In genomic region chr1:43091306-43092055, GRCm38 (mm10) we compare ENCODE assay signal across 7 mouse cellular contexts. TPM values are rescaled to one million over a fixed set of nuclear protein-coding genes. Genes with fewer than 3 reads are reported as not detected.
DNase-seq lines count a peak whose midpoint lies in the region; ATAC-seq lines count a peak whose summit lies in the region.

No protein-coding gene starts in this region.

- no peaks in the 10 kb centered on the region for H3K27me3 ChIP-seq in embryonic facial prominence, embryonic 11.5 days (ENCODE audit: control insufficient read depth, insufficient read depth, low read length)
- no peaks in the 10 kb centered on the region for H3K27me3 ChIP-seq in hindbrain, embryonic 10.5 days (ENCODE audit: insufficient read depth, poor library complexity, severe bottlenecking)
- H3K27me3 ChIP-seq in megakaryocyte, embryonic 14.5 days (replicated peaks): no peaks in the 10 kb centered on the region

- peak; percentile 8 for DNase-seq in urinary bladder, postnatal 25 days (ENCODE audit: low spot score)
- no peak for DNase-seq in urinary bladder, postnatal 14 days (ENCODE audit: low spot score)
- DNase-seq in embryonic facial prominence, embryonic 11.5 days (ENCODE audit: low spot score): no peak
- peak; percentile 23 for DNase-seq in hindbrain, embryonic 10.5 days (ENCODE audit: low spot score)
- DNase-seq in cerebellum, postnatal 4 days (ENCODE audit: low spot score in 2 of 2): no peak
- DNase-seq in right cerebral cortex, adult 18-20 months: no peak

- no peaks in the 10 kb centered on the region for H3K9me3 ChIP-seq in embryonic facial prominence, embryonic 11.5 days (replicated peaks; ENCODE audit: control insufficient read depth, low read length)
- H3K9me3 ChIP-seq in hindbrain, embryonic 10.5 days: no peaks in the 10 kb centered on the region
- no peaks in the 10 kb centered on the region for H3K9me3 ChIP-seq in megakaryocyte, embryonic 14.5 days

- peak overlapping the region; percentile 77 for H3K4me2 ChIP-seq in embryonic facial prominence, embryonic 11.5 days (ENCODE audit: low read depth, low read length)

- H3K27ac ChIP-seq in embryonic facial prominence, embryonic 11.5 days (replicated peaks; ENCODE audit: low read depth, low read length): no peak overlapping the region
- H3K27ac ChIP-seq in hindbrain, embryonic 10.5 days: peak overlapping the region; percentile 93

- H3K36me3 ChIP-seq in embryonic facial prominence, embryonic 11.5 days (replicated peaks; ENCODE audit: control insufficient read depth, insufficient read depth, low read depth, low read length): no peaks in the 10 kb centered on the region
- H3K36me3 ChIP-seq in hindbrain, embryonic 10.5 days: peaks cover 4% of the 10 kb centered on the region
- H3K36me3 ChIP-seq in megakaryocyte, embryonic 14.5 days (replicated peaks; ENCODE audit: low read length): peaks cover 26% of the 10 kb centered on the region

- peak overlapping the region; percentile 68 for H3K4me3 ChIP-seq in embryonic facial prominence, embryonic 11.5 days (ENCODE audit: low read depth, low read length)
- H3K4me3 ChIP-seq in hindbrain, embryonic 10.5 days: peak overlapping the region; percentile 88
- peak overlapping the region; percentile 97 for H3K4me3 ChIP-seq in megakaryocyte, embryonic 14.5 days (replicated peaks)

- 48% methylated on average over 13 of the region's 13 CpGs for WGBS in embryonic facial prominence, embryonic 11.5 days
- WGBS in hindbrain, embryonic 10.5 days: 47% methylated on average over 13 of the region's 13 CpGs

- H3K4me1 ChIP-seq in embryonic facial prominence, embryonic 11.5 days (ENCODE audit: control insufficient read depth, insufficient read depth, low read length): no peaks in the 10 kb centered on the region
- H3K4me1 ChIP-seq in hindbrain, embryonic 10.5 days (replicated peaks): peaks cover 28% of the 10 kb centered on the region
- peaks cover 28% of the 10 kb centered on the region for H3K4me1 ChIP-seq in megakaryocyte, embryonic 14.5 days

- H3K9ac ChIP-seq in embryonic facial prominence, embryonic 11.5 days (replicated peaks; ENCODE audit: low read length): peak overlapping the region; percentile 87

- ATAC-seq in embryonic facial prominence, embryonic 11.5 days (replicated peaks; ENCODE audit: insufficient number of reproducible peaks, low FRiP score, low TSS enrichment, low read depth): peak; percentile 20; the same call in 1 of the 2 replicates

RNA-seq across cellular contexts. Expression of gene Tgfbrap1, which starts 7.0 kb away (rescaled TPM):
- polyA plus RNA-seq in embryonic facial prominence, embryonic 11.5 days (2014; fragmentation: Nextera tagmentation; extraction: Ambion mirVana): 10.6 and 12.1 TPM in 2 replicates
- 14.4 and 16.3 TPM in 2 replicates for polyA plus RNA-seq in hindbrain, embryonic 10.5 days (2016; fragmentation: Nextera tagmentation; extraction: Ambion mirVana)
- polyA plus RNA-seq in megakaryocyte, embryonic 14.5 days (2012; ENCODE audit: insufficient read depth, low replicate concordance): 3.3 and 4.6 TPM in 2 replicates

RNA-seq across cellular contexts. Expression of gene AI597479, which starts 7.0 kb away (rescaled TPM):
- polyA plus RNA-seq in embryonic facial prominence, embryonic 11.5 days (2014; fragmentation: Nextera tagmentation; extraction: Ambion mirVana): 44.4 and 44.7 TPM in 2 replicates
- polyA plus RNA-seq in hindbrain, embryonic 10.5 days (2016; fragmentation: Nextera tagmentation; extraction: Ambion mirVana): 34.9 and 42.1 TPM in 2 replicates
- polyA plus RNA-seq in megakaryocyte, embryonic 14.5 days (2012; ENCODE audit: insufficient read depth, low replicate concordance): 1.0 TPM in 1 of 2 replicates, not detected in the other

Comparison
In these comparisons a context has a peak if more than half of its experiments do, and no peak if none do; other contexts are left out.
1. DNase-seq: peak in urinary bladder, postnatal 25 days (single experiment) and hindbrain, embryonic 10.5 days (single experiment); none in urinary bladder, postnatal 14 days (single experiment), embryonic facial prominence, embryonic 11.5 days (single experiment), cerebellum, postnatal 4 days (0 of 2) and right cerebral cortex, adult 18-20 months (single experiment).
2. RNA of gene AI597479, which starts 7.0 kb away (polyA plus RNA-seq): 44.4 to 44.7 TPM in embryonic facial prominence, embryonic 11.5 days and 34.9 to 42.1 TPM in hindbrain, embryonic 10.5 days; 1.0 TPM in megakaryocyte, embryonic 14.5 days; every median in the first group is over 10 times any median in the second.
3. Peak in every context shown above with its lines, with median percentiles within 50 percentile points of each other: H3K4me3 ChIP-seq.